Comparison of ENCODE assay signal across 17 mouse cellular contexts in genomic region chr10:116577181-116577580, GRCm38 (mm10). TPM values are rescaled to one million over a fixed set of nuclear protein-coding genes. Genes with fewer than 3 reads are reported as not detected.
DNase-seq lines count a peak whose midpoint lies in the region; TF ChIP-seq lines count a peak whose summit lies in the region.
"Had no signal": no experiment of that assay in that cellular context is flagged by ENCODE, and none has a peak within 500 bp of the region (broad histone marks: within the 10 kb centered on the region; RNA-seq: fewer than 3 reads in every experiment).

No protein-coding gene starts in this region.

- H3K27ac ChIP-seq in left cerebral cortex, adult 2 months, result no peak overlapping the region
- H3K27ac ChIP-seq in gastrocnemius, adult 2 months, result no peak overlapping the region
- H3K27ac ChIP-seq: forebrain, embryonic 12.5 days; heart, embryonic 13.5 days; limb, embryonic 12.5 days; macrophage; midbrain, embryonic 12.5 days had no signal

- no peak for DNase-seq in left cerebral cortex, adult 2 months (ENCODE audit: extremely low spot score in 1 of 2, low spot score in 2 of 2)
- no peak for DNase-seq in left cerebral cortex, adult 18-20 months (ENCODE audit: low spot score in 2 of 2)
- DNase-seq in CD4-positive helper T cell, adult 2 months (ENCODE audit: low read depth, low spot score), result peak; percentile 24
- peak; percentile 44 for DNase-seq in ES-CJ7 (ENCODE audit: low read depth, low spot score)
- DNase-seq in naive thymus-derived CD4-positive, alpha-beta T cell, adult 2 months (ENCODE audit: low read depth), result peak; percentile 51
- DNase-seq in gastrocnemius, adult 2 months, result no peak
- no peak for DNase-seq in heart, postnatal 36 days
- DNase-seq: adrenal gland, adult 2 months; cerebellum, adult 11-12 months; cerebellum, postnatal 25 days; heart, postnatal 4 days; right cerebral cortex, adult 18-20 months had no signal

- no peak overlapping the region for H3K4me3 ChIP-seq in left cerebral cortex, adult 2 months
- no peak overlapping the region for H3K4me3 ChIP-seq in gastrocnemius, adult 2 months
- H3K4me3 ChIP-seq: forebrain, embryonic 12.5 days; heart, embryonic 13.5 days; limb, embryonic 12.5 days; midbrain, embryonic 12.5 days had no signal

- TF ChIP-seq CTCF in left cerebral cortex, adult 2 months (IDR thresholded peaks at IDR 0.05), result peak; percentile 3; the same call in 1 of the 2 replicates
- TF ChIP-seq CTCF in gastrocnemius, adult 2 months (IDR thresholded peaks at IDR 0.05), result no peak

- intact Hi-C loops in left cerebral cortex, adult 2 months (cut with DNase I), result no loop called here
- intact Hi-C loops in gastrocnemius, adult 2 months (cut with DNase I), result no loop called here
- intact Hi-C loops in heart, postnatal 36 days (cut with DNase I), result no loop called here

RNA-seq across cellular contexts. Expression of gene Cnot2, which starts 4.1 kb away (rescaled TPM):
- 10 to 100 TPM; 68.3 to 76.9 TPM for total RNA-seq in left cerebral cortex, adult 2 months (2021)
- total RNA-seq in left cerebral cortex, adult 18-20 months (2021), result 10 to 100 TPM; 76.3 to 84.9 TPM
- total RNA-seq in gastrocnemius, adult 2 months (2021), result 10 to 100 TPM; 36.7 to 40.0 TPM
- 10 to 100 TPM; 37.3 to 41.9 TPM for total RNA-seq in heart, postnatal 36 days (2021)

Comparison
In these comparisons a context has a peak if more than half of its experiments do, and no peak if none do; other contexts are left out.
1. DNase-seq: peak in CD4-positive helper T cell, adult 2 months (single experiment), ES-CJ7 (single experiment) and naive thymus-derived CD4-positive, alpha-beta T cell, adult 2 months (single experiment); none in left cerebral cortex, adult 2 months (0 of 2), left cerebral cortex, adult 18-20 months (0 of 2), gastrocnemius, adult 2 months (single experiment) and heart, postnatal 36 days (0 of 2).